Mouse (Mus musculus): Measurements from ENCODE around the gene Ggta1. TPM values are rescaled to one million over a fixed set of nuclear protein-coding genes. Genes with fewer than 3 reads are reported as not detected.

The Ggta1 gene
- total and polyA plus RNA-seq, 3 experiments: 8.6 to 15.5 (median 15.4) TPM

DNA sequence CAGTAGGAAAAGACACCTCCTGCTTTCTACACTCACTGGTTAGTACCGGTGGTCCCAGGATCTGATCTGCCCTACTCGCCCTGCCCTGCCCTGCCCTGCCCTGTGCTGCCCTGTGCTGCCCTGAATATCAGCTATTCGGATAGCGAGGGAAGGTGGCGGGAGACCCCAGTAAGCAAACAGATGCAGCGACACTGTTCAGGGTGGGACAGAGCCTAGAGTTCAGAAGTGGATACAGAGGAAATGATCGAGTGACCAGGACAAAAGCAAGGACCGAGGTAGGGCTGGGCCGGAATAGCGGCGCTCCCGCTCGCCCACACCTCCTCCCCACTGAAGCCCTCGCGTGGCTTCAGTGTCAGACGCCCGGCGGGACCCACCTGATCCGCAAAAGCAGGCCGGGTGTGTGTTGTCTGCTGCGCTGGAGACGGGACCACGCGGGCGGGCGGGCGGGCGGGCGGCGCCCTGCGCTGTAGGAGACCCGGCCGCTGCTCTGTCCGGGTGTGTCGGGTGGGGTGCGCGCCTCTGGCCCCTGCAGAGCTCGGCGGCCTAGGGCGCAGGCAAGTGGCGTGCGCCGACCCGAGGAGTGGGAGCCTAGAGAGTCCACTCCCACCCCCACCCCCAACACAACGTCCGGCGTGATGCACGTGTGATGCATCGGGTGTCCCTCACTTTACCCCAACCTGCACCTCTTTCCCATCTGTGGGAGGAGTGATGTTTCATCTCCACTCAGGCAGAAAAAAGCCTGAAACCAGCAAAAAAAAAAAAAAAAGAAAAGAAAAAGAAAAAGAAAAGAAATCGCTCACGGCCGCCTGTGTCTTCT, 852 bp downstream of the Ggta1 start:
- Histone ChIP-seq H3K4me3 (peak overlapping the region; percentile 51), H3K9ac (ENCODE audit: low read depth, low read length) (peak overlapping the region; percentile 78), H3K79me2 (replicated peaks; ENCODE audit: control insufficient read depth, insufficient read depth, low read length) (no peaks in the 10 kb centered on the region), H3K36me3 (ENCODE audit: control insufficient read depth, insufficient read depth, low read length) (no peaks in the 10 kb centered on the region), H3K4me1 (ENCODE audit: control insufficient read depth, insufficient read depth, low read length) (peaks cover 4% of the 10 kb centered on the region; the same call in 1 of the 2 replicates), H3K27me3 (ENCODE audit: control insufficient read depth, insufficient read depth, low read length) (no peaks in the 10 kb centered on the region), H3K27ac (peak overlapping the region; percentile 81)
- peak; percentile 57 to 61 for DNase-seq
- TF ChIP-seq POLR2A (IDR thresholded peaks at IDR 0.05; ENCODE audit: insufficient read depth, low read depth, low read length) (no peak), EP300 (IDR thresholded peaks at IDR 0.05; ENCODE audit: insufficient read depth, low read depth, low read length) (no peak), CTCF (IDR thresholded peaks at IDR 0.05) (no peak)
- 5% methylated on average over 52 of the region's 52 CpGs for WGBS
- intact Hi-C loops (cut with DNase I): loop anchor here (1.0 to 2.0 kb wide), 3 partner anchors 16 to 45 kb away; no protein-coding TSS in a partner anchor

DNA sequence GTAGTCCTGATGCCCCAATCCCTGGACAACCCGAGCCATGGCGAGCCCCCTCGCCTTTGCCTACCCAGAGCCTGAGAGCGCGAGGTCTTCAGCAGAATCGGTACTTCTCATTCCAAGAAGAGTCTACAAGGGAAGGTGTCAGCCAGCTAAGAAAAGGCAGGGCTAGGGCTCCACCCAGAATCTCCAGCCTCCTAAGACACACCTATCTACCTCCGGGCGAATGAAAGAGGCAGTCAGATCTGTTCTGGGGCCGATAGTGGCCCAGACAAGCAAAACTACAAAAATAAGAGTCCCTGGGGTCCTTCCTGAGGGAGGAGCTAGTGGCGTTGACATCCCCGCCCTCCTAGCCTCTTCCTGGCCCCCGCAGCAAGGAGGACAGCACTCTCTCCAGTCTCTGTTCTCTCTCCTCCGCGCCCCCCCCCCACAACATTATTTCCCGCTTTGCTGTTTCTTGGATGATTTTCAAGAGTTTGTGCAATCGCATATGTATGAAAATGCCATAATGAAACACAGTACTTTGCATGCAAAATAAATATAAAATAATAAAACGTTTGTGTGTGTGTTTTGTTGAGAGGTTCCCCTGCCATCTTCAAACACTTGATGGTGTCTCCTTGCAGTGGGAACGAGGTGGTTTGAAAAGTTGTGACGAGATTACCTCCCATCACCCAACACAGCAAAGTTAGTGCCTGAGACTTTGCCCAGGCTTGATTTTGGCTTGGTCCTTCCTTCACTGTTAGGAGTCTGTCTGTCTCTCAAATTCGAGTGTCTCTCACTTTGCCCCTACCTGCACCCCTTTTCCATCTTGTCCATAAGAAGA, 1.7 kb downstream of the Ggta1 start:
- Histone ChIP-seq H3K4me3 (peak overlapping the region; percentile 51), H3K79me2 (replicated peaks; ENCODE audit: control insufficient read depth, insufficient read depth, low read length) (no peaks in the 10 kb centered on the region), H3K27ac (peak overlapping the region; percentile 81), H3K27me3 (ENCODE audit: control insufficient read depth, insufficient read depth, low read length) (no peaks in the 10 kb centered on the region), H3K9ac (ENCODE audit: low read depth, low read length) (peak overlapping the region; percentile 78), H3K36me3 (ENCODE audit: control insufficient read depth, insufficient read depth, low read length) (peaks cover 4% of the 10 kb centered on the region), H3K4me1 (ENCODE audit: control insufficient read depth, insufficient read depth, low read length) (peaks cover 6% of the 10 kb centered on the region; the same call in 1 of the 2 replicates)
- DNase-seq: peak; percentile 64 to 66
- TF ChIP-seq EP300 (IDR thresholded peaks at IDR 0.05; ENCODE audit: insufficient read depth, low read depth, low read length): no peak; the same call in 1 of the 2 replicates
- no peak for TF ChIP-seq CTCF (IDR thresholded peaks at IDR 0.05)
- peak; percentile 70 for TF ChIP-seq POLR2A (IDR thresholded peaks at IDR 0.05; ENCODE audit: insufficient read depth, low read depth, low read length)
- WGBS: 10% methylated on average over 20 of the region's 20 CpGs
- intact Hi-C loops (cut with DNase I): loop anchor here (1.0 to 2.0 kb wide), 3 partner anchors 15 to 45 kb away; no protein-coding TSS in a partner anchor

- Histone ChIP-seq H3K27ac (peak overlapping the region; percentile 81), H3K36me3 (ENCODE audit: control insufficient read depth, insufficient read depth, low read length) (peaks cover 4% of the 10 kb centered on the region), H3K79me2 (replicated peaks; ENCODE audit: control insufficient read depth, insufficient read depth, low read length) (no peaks in the 10 kb centered on the region), H3K4me3 (peak overlapping the region; percentile 51), H3K4me1 (ENCODE audit: control insufficient read depth, insufficient read depth, low read length) (peaks cover 6% of the 10 kb centered on the region; the same call in 1 of the 2 replicates), H3K27me3 (ENCODE audit: control insufficient read depth, insufficient read depth, low read length) (no peaks in the 10 kb centered on the region), H3K9ac (ENCODE audit: low read depth, low read length) (peak overlapping the region; percentile 62)
- DNase-seq: no peak
- intact Hi-C loops (cut with DNase I): loop anchor here (2.0 kb wide), 1 partner anchor 46 kb away; no protein-coding TSS in a partner anchor
- WGBS: 43% methylated on average over 6 of the region's 6 CpGs
- TF ChIP-seq CTCF (IDR thresholded peaks at IDR 0.05) (no peak), EP300 (IDR thresholded peaks at IDR 0.05; ENCODE audit: insufficient read depth, low read depth, low read length) (no peak), POLR2A (IDR thresholded peaks at IDR 0.05; ENCODE audit: insufficient read depth, low read depth, low read length) (no peak)
Observed at GRCm38 (mm10) chr2:35460378-35460880, 2.6 kb downstream of the Ggta1 start.

DNA sequence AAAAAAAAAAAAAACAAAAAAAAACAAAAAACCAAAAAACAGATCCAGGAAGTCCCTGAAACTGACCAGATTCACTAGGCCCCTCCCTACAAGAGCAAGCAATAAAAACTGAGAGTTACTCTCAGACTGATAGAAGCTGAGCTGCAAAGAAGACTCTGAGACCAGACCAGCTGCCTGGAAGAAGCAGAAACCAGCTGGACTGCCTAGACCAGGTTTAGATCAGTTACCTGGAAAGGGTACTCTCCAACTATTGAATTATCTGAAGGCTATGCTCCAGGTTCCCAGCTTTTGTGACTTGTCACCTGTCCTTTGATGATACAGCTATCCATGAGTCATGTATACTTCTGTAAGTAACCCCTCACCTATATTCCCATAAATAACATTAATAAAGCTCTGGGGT, 3.7 kb downstream of the Ggta1 start:
- H3K27me3 ChIP-seq (ENCODE audit: control insufficient read depth, insufficient read depth, low read length): no peaks in the 10 kb centered on the region

DNA sequence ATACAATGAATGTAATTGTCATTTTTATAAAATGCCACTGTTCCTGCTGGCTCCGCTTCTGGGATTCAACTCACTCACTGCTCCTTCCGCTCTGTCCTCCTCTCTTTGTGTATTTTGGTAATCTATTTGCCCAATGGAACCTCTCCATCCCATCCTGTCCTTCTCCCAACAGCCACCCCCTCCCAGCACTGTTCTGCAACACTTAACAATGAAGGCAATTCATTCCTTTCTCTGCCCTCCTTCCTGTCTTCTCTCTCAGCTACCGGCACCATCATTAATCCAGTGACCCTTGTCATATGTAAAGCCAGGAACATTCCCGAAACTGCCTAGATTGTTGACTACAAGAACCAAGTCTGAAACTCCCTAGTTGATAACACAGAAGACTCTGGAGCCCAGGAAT, 4.6 kb downstream of the Ggta1 start:
- no peak overlapping the region for H3K27ac ChIP-seq
- WGBS: 61% methylated on average over 4 of the region's 4 CpGs
- no peak for TF ChIP-seq EP300 (IDR thresholded peaks at IDR 0.05; ENCODE audit: insufficient read depth, low read depth, low read length)
- TF ChIP-seq POLR2A (IDR thresholded peaks at IDR 0.05; ENCODE audit: insufficient read depth, low read depth, low read length): no peak
- TF ChIP-seq CTCF (IDR thresholded peaks at IDR 0.05): no peak

More for the DNA sequence above, 3.7 kb downstream of the Ggta1 start:
- no peak for DNase-seq
- H3K4me3 ChIP-seq: no peak overlapping the region
- H3K4me1 ChIP-seq (ENCODE audit: control insufficient read depth, insufficient read depth, low read length): peaks cover 8% of the 10 kb centered on the region
- no peak overlapping the region for H3K9ac ChIP-seq (ENCODE audit: low read depth, low read length)
- TF ChIP-seq POLR2A (IDR thresholded peaks at IDR 0.05; ENCODE audit: insufficient read depth, low read depth, low read length) (no peak), CTCF (IDR thresholded peaks at IDR 0.05) (no peak), EP300 (IDR thresholded peaks at IDR 0.05; ENCODE audit: insufficient read depth, low read depth, low read length) (no peak)
- peaks cover 4% of the 10 kb centered on the region for H3K36me3 ChIP-seq (ENCODE audit: control insufficient read depth, insufficient read depth, low read length)
- no peak overlapping the region for H3K27ac ChIP-seq
- 0 out of 2 replicates have a peak, but pooled peaks cover 1% of the 10 kb centered on the region for H3K79me2 ChIP-seq (replicated peaks; ENCODE audit: control insufficient read depth, insufficient read depth, low read length)
- intact Hi-C loops (cut with DNase I): no loop called here

More for the DNA sequence above, 4.6 kb downstream of the Ggta1 start:
- Histone ChIP-seq H3K9ac (ENCODE audit: low read depth, low read length) (no peak overlapping the region), H3K4me3 (no peak overlapping the region), H3K4me1 (ENCODE audit: control insufficient read depth, insufficient read depth, low read length) (peaks cover 8% of the 10 kb centered on the region), H3K36me3 (ENCODE audit: control insufficient read depth, insufficient read depth, low read length) (peaks cover 4% of the 10 kb centered on the region), H3K27me3 (ENCODE audit: control insufficient read depth, insufficient read depth, low read length) (no peaks in the 10 kb centered on the region), H3K79me2 (replicated peaks; ENCODE audit: control insufficient read depth, insufficient read depth, low read length) (0 out of 2 replicates have a peak, but pooled peaks cover 1% of the 10 kb centered on the region)
- intact Hi-C loops (cut with DNase I): no loop called here
- DNase-seq: no peak
